Mouse (Mus musculus): ENCODE measurements at regions not wholly inside any gene's neighbourhood (a gene's known extent, or its start where the extent isn't known, plus 50 kb on each side); places are given as distances from the start of the nearest gene placed in this dataset.
A peak's percentile ranks its signal among the peaks of the same experiment; 100 is the strongest.
"Not testable (repeated sequence)": the region's sequence is repeated elsewhere in the genome, so short reads cannot be mapped to it uniquely, and the experiment has no call there.

DNA sequence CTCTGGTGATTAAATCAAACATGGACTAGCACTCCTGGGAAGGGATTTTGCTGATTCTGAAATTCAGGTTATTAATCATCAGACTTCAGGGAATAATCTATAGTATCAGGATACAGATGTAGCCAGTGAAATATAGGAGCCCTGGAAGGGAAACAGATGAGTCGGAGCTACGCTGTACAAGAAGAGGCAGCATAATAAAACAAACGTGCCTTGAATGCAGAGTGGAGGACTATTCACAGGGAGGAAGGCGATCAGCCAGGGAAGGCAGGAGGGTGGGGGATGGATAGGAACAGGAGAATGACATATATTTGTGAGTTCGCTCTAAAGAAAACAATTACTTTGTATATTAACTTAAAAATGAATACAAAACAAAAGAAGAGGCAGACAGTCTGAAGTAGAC, 286.6 kb upstream of the Got2 start:
- ATAC-seq (ENCODE audit: poor library complexity, severe bottlenecking): no peak

- ATAC-seq (ENCODE audit: poor library complexity, severe bottlenecking): no peak
Observed at GRCm38 (mm10) chr8:96164933-96165332, 276.6 kb upstream of the Got2 start.

- no peak for ATAC-seq (ENCODE audit: poor library complexity, severe bottlenecking)
Observed at GRCm38 (mm10) chr8:96159899-96160298, 271.6 kb upstream of the Got2 start.

GRCm38 (mm10) chr8:96152496-96153250, 264.3 kb upstream of the Got2 start:
- peak; percentile 75 for ATAC-seq (ENCODE audit: poor library complexity, severe bottlenecking)

GRCm38 (mm10) chr8:96152056-96152455, 263.7 kb upstream of the Got2 start:
- no peak for ATAC-seq (ENCODE audit: poor library complexity, severe bottlenecking)

DNA sequence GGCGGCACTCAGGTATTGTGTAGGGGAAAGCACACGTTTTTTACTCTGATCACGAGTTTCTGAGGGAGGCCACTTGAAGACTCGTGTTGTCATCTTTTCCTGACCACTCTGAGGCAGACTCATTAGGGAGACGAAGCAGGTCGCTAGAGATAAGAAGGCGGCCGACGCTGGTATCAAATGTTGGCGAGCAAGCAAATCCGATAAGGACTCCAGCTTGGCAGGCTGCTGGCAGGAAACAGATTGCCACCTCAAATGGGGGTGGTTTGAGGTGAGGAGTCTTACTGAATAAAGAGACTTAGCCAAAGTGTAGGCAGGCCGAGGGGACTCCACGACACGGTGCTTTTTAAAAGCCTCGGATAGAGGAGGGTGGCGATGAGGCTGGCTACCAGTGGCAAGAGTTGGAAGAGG, 262.7 kb upstream of the Got2 start:
- no peak for ATAC-seq (ENCODE audit: poor library complexity, severe bottlenecking)

GRCm38 (mm10) chr8:96132183-96132582, 243.8 kb upstream of the Got2 start:
- no peak for ATAC-seq (ENCODE audit: poor library complexity, severe bottlenecking)

DNA sequence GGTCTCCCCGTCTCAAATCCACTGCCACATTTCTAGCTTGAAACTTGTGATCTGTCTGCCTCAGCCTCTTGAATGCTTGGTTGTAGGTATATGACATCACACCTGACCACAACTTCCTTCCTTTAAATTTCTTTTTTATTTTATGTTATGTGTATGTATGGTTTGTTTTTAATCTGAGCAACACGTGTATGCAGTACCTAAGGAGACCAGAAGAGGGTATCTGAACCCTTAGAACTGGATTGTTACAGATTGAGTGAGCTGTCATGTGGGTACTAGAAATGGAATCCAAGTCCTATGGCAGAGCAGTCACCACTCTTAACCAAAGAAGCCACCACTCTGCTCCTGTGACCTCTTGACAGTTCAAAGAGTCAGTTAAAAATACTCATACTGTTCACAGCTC, 240.0 kb upstream of the Got2 start:
- no peak for ATAC-seq (ENCODE audit: poor library complexity, severe bottlenecking)

- no peak for ATAC-seq (ENCODE audit: poor library complexity, severe bottlenecking)
Observed at GRCm38 (mm10) chr8:96100817-96101216, 212.5 kb upstream of the Got2 start.

GRCm38 (mm10) chr8:96092931-96093330, 204.6 kb upstream of the Got2 start:
- no peak for ATAC-seq (ENCODE audit: poor library complexity, severe bottlenecking)

DNA sequence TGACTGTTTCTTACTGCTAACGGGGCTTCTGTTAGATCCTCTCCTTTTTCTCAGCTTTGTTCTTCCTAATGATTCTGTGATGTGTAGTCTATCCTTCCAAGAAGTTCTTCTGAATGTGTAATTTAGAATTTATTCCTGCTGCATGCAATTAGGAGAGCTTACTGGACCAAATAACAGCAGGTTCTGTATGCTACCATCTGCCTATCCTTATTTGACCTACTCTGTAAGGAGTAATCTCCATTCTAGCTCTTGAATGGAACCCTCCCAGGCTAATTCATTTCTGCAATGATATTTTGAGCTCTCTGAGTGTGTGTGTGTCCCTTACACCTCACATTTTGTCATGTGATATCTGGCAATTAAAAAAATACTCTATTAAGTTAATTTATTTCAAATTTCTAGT, 201.9 kb upstream of the Got2 start:
- ATAC-seq (ENCODE audit: poor library complexity, severe bottlenecking): no peak

GRCm38 (mm10) chr8:96068306-96068705, 180.0 kb upstream of the Got2 start:
- no peak for ATAC-seq (ENCODE audit: poor library complexity, severe bottlenecking)

- no peak for ATAC-seq (ENCODE audit: poor library complexity, severe bottlenecking)
Observed at GRCm38 (mm10) chr8:96047686-96048085, 159.3 kb upstream of the Got2 start.

DNA sequence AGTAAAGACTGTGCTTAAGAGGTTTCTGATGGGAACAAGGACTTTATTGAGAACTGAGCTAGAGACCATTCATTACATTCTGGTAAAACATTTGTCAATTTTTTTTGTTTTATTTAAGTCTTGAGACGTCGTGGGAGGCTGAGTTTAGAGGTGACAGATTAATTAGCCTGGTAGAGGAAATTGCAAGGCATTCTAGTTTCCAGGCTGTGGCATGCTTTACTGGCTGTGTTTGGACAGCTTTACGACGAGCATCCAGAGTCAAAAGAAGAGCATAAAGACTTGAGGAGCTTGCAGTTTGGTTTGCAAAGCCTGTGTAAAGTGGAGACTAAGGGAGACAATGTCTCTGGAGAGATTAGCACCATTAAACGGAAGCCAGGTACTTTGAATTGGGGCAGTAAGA, 154.0 kb upstream of the Got2 start:
- no peak for ATAC-seq (ENCODE audit: poor library complexity, severe bottlenecking)

DNA sequence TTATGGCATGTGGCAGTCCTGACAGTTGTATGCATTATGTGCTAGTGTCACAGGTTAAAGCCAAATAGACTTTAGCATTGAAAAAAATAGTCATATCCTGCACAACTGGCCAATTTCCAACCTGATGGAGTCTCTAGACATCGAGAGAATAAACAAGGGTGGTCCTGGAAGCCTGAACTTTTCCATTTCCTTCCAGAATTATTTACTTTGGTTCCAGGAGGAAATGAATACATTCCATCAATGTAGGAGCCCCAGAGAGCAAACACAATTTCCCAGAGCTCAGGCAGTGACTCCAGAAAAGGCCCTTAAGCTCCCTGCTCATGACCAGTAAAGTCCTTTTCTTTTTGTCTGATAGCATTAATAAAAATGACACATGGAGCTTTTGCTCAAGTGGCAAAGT, 151.9 kb upstream of the Got2 start:
- ATAC-seq (ENCODE audit: poor library complexity, severe bottlenecking): no peak

DNA sequence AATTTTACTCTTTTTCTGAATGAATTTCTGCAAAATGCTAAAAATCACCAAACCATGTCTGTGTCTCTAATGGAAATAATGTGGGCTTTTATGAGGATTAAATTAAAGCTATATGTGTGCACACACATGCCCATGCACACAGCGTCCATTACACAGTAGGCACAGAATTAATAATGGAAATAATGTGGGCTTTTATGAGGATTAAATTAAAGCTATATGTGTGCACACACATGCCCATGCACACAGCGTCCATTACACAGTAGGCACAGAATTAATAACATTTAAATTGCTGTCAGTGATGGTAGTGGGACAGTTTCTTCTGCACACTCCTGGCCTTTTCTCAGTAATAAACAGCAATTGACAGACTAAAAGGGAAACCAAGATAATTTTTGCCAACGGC, 130.4 kb upstream of the Got2 start:
- not testable (repeated sequence) for ATAC-seq (ENCODE audit: poor library complexity, severe bottlenecking)

- ATAC-seq (ENCODE audit: poor library complexity, severe bottlenecking): no peak
Observed at GRCm38 (mm10) chr8:96012002-96012401, 123.7 kb upstream of the Got2 start.

- ATAC-seq (ENCODE audit: poor library complexity, severe bottlenecking): no peak
Observed at GRCm38 (mm10) chr8:95991826-95992463, 103.6 kb upstream of the Got2 start.

DNA sequence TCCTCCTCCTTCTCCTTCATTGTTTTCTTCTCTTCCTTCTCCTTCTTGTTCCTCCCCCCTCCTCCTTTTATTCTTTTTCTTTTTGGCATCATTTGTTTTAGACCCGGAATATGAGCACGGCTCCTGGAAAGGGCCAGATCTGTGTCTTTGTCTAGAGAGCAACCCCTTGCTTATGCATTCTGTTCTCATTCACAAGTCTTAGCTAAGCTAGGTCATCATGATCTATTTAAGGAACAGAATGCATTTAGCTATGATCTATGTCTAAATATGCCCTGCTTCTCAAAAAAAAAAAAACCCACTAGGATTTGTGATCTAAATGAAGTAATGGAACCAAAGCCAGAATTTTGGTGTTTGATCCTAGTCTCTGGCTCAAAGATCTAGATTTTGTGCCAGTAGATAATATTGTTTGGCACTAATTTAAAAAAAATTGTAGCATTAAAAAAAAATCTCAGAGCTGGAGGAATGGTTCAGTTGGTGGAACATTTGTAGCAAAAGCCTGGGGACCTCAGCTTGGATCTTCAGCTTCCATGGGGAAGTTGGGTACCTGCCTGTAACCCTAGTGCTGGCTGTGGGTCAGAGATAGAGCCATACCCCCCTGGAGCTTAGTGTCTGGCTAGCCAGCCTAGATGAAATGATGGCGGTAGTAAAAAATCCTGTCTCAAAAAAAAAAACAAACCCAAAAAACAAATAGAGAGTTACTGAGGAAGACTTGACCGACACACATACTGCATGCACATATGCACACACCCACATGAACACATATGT, 100.5 kb upstream of the Got2 start:
- no peak for ATAC-seq (ENCODE audit: poor library complexity, severe bottlenecking)

DNA sequence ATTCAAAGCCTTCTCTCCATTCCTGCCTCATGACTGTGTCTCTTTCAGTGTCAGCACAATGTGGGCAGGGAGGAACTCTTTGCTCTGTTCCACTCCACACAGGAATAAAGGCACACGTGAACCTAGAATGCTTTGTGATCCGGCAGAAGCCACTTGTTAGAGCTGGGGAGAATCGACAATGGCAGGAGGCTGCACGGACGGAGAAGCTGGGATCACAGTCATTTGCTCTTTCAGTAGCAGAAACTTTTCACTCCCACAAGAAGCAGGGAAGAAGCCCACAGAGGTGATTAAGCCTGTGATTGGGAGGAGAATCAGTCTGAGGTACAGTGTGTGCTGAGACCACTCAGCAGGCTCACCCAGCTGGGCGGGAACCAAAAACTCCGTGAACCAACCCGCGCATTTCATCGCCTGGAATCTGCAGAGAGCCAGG, 98.7 kb upstream of the Got2 start:
- no peak for ATAC-seq (ENCODE audit: poor library complexity, severe bottlenecking)

DNA sequence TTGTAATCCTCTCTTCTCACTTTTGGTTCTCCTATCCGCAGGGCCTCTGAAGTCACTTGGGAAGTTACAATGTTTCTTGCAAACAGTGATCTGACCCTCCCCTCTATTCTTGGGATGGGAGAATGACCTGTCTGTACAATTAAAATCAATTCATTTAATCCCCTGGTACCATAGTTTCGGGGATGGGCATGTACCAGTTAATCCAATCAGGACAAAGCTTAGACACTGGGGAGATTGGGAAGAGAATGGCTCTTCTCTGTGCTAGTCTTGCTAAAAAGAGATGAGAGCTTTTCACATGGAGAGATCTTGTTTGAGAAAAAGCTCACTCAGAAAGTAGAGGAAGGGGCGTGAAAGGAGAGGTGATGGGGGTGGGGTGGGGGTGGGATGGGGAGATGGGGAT, 98.1 kb upstream of the Got2 start:
- ATAC-seq (ENCODE audit: poor library complexity, severe bottlenecking): no peak

- no peak for ATAC-seq (ENCODE audit: poor library complexity, severe bottlenecking)
Observed at GRCm38 (mm10) chr8:95983690-95984089, 95.3 kb upstream of the Got2 start.

Measured in megakaryocyte, adult 5-6 weeks (primary cell).